Mouse (Mus musculus): Measurements from ENCODE around the gene Prkar1a. TPM values are rescaled to one million over a fixed set of nuclear protein-coding genes. Genes with fewer than 3 reads are reported as not detected.
A peak's percentile ranks its signal among the peaks of the same experiment; 100 is the strongest.

Prkar1a gene
- polyA plus RNA-seq, 1 experiment, result 406 TPM

DNA sequence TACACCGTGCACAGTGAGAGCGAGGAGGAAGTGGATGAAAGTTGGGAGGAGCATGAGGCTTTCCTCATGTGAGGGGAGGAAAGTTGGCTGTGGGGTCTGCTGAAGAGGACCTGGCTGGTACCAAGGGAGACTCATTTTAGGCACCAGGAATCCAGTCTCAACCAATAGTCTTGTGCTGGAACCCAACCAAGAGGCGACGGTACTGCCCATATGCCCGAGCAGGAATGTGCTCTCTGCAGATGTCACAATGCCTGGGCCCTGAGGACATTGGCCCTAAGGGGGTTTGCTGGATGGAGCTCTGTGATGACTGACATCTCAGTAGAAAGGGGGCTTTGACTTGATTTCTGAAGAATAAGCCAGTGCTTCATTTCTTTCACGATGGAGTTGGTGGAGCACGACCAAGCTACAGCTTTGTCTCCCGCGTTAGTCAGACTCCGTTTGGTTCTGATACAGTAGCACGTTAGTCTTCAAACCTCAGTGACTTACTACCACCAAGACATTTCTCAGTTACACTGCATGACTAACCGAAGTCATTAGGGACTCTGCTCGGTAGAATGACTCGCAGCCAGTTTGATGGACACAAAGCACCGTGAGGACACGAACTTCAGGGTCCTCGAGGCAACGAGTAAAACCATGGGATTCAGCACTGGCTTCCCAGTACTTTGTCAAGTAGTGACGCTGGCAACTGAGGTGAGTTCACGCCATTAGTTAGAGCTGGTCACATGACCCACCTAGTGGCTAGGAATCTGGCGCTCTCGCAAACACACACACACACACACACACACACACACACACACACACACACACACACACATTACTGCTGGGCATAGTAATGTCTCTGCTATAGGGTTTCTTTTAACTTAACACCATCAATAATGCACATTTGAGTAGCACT is 55.4 kb downstream of the Prkar1a start:
- TF ChIP-seq USF1 (IDR thresholded peaks at IDR 0.05; ENCODE audit: low read depth) (peak; percentile 20), CEBPB (IDR thresholded peaks at IDR 0.05; ENCODE audit: insufficient read depth, poor library complexity, severe bottlenecking) (no peak)
- H3K27me3 ChIP-seq (ENCODE audit: control insufficient read depth, insufficient read depth, insufficient read length), result no peaks in the 10 kb centered on the region
- H3K4me3 ChIP-seq, result no peak overlapping the region
- H3K4me2 ChIP-seq (ENCODE audit: low read depth), result no peak overlapping the region
- H3K79me2 ChIP-seq (ENCODE audit: control insufficient read depth, insufficient read depth), result peaks cover 65% of the 10 kb centered on the region
- H3K36me3 ChIP-seq (ENCODE audit: control insufficient read depth, insufficient read depth), result peaks cover 15% of the 10 kb centered on the region
- no peak overlapping the region for H3ac ChIP-seq (ENCODE audit: control insufficient read depth, insufficient read length)

DNA sequence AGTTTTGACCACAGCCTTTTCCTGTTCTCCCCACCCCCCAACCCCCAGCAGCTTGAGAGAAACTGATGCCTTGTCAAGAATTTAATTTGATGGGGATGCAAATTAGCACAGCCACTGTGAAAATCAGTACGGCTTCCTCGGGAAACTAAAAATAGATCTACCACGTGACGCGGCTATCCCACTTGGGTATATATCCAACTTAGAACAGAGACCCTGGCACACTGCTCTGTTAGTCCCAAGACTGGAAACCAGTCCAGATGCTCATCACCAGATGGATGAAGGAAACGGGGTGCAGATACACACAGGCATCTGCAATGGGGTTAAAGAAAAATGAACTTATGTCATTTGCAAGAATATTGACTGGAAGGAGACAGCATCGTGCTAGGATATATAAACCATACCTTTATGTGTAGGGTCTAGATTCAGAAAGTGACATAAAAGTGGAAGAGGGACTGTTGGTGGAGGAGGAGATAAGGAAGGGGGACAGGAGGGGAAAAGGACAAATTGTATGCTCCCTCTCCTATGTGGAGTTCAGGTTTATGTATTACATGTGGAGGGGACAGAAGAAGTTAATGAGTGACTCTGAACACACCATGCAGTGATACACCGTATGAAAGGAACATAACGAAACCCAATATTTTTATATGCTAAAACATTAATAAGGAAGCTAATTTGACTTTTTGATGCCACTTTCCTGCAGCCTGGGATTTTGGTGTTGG is 56.3 kb downstream of the Prkar1a start:
- Histone ChIP-seq H3K36me3 (ENCODE audit: control insufficient read depth, insufficient read depth) (peaks cover 15% of the 10 kb centered on the region), H3ac (ENCODE audit: control insufficient read depth, insufficient read length) (no peak overlapping the region), H3K4me3 (no peak overlapping the region), H3K27me3 (ENCODE audit: control insufficient read depth, insufficient read depth, insufficient read length) (no peaks in the 10 kb centered on the region), H3K4me2 (ENCODE audit: low read depth) (no peak overlapping the region), H3K79me2 (ENCODE audit: control insufficient read depth, insufficient read depth) (peaks cover 65% of the 10 kb centered on the region)
- TF ChIP-seq REST (IDR thresholded peaks at IDR 0.05; ENCODE audit: insufficient read depth, insufficient read length) (no peak), E2F4 (IDR thresholded peaks at IDR 0.05; ENCODE audit: insufficient read depth) (no peak), MYOD1 (IDR thresholded peaks at IDR 0.05; ENCODE audit: control insufficient read depth in 1 of 3, insufficient read length in 2 of 3, low read depth in 2 of 3) (no peak)

DNA sequence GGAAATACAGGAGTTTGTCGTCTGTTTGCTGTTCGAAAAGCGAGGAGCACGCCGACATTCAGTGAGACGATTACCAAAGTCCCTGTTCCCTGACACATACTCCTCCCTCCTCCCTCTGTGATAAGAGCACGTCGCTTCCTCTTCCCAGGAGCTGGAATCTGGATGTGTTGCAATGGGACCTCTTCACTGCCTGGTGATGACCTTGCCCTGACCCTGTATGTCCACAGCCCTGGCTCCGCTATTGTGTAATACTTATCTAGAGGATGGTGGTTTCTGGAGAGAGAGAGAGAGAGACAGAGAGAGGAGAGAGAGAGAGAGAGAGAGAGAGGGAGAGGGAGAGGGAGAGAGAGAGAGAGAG is 56.8 kb downstream of the Prkar1a start:
- Histone ChIP-seq H3K36me3 (ENCODE audit: control insufficient read depth, insufficient read depth) (peaks cover 15% of the 10 kb centered on the region), H3K4me3 (no peak overlapping the region), H3K79me2 (ENCODE audit: control insufficient read depth, insufficient read depth) (peaks cover 62% of the 10 kb centered on the region), H3ac (ENCODE audit: control insufficient read depth, insufficient read length) (no peak overlapping the region), H3K27me3 (ENCODE audit: control insufficient read depth, insufficient read depth, insufficient read length) (no peaks in the 10 kb centered on the region), H3K4me2 (ENCODE audit: low read depth) (no peak overlapping the region)
- TF ChIP-seq USF1 (IDR thresholded peaks at IDR 0.05; ENCODE audit: low read depth), result no peak
- peak; percentile 60; the same call in 1 of the 2 replicates for TF ChIP-seq CEBPB (IDR thresholded peaks at IDR 0.05; ENCODE audit: insufficient read depth, poor library complexity, severe bottlenecking)
- TF ChIP-seq REST (IDR thresholded peaks at IDR 0.05; ENCODE audit: insufficient read depth, insufficient read length), result no peak

DNA sequence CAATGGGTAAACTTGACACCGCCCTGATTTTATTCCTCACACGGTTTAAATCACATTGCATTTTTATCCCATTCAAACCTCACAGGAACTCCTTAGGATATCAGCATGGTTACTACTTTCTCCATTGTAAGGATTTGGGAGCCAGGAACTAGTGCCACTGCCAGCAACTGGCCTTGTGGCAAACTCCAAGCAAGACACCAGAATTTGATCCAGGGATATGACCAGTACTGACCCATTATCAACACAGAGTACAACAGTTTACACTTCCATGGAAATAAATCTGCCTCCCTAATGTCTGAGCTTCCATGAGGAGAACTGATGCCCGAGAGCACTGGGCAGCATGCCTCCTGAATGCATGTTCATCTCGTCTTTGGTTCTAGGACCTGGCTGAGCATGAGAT is 57.4 kb downstream of the Prkar1a start:
- no peak for TF ChIP-seq MYOD1 (IDR thresholded peaks at IDR 0.05; ENCODE audit: control insufficient read depth in 1 of 3, insufficient read length in 2 of 3, low read depth in 2 of 3)
- no peak for TF ChIP-seq TCF3 (IDR thresholded peaks at IDR 0.05; ENCODE audit: insufficient read length, low read depth)
- no peak for TF ChIP-seq SRF (IDR thresholded peaks at IDR 0.05; ENCODE audit: control insufficient read depth, insufficient read length, low read depth)
- TF ChIP-seq POLR2AphosphoS2 (IDR thresholded peaks at IDR 0.05; ENCODE audit: insufficient read length, low read depth), result no peak
- TF ChIP-seq USF1 (IDR thresholded peaks at IDR 0.05; ENCODE audit: low read depth), result no peak
- no peak for TF ChIP-seq TCF12 (IDR thresholded peaks at IDR 0.05; ENCODE audit: insufficient read depth, poor library complexity, severe bottlenecking)
- TF ChIP-seq MAX (IDR thresholded peaks at IDR 0.05; ENCODE audit: low read depth), result no peak
- TF ChIP-seq MYOG (IDR thresholded peaks at IDR 0.05; ENCODE audit: control insufficient read depth in 1 of 3, insufficient read depth in 1 of 3, insufficient read length in 2 of 3, low read depth in 2 of 3), result no peak
- no peak for TF ChIP-seq POLR2A (IDR thresholded peaks at IDR 0.05; ENCODE audit: insufficient read length, low read depth)
- no peak for TF ChIP-seq CEBPB (IDR thresholded peaks at IDR 0.05; ENCODE audit: insufficient read depth, poor library complexity, severe bottlenecking)
- no peak for TF ChIP-seq REST (IDR thresholded peaks at IDR 0.05; ENCODE audit: insufficient read depth, insufficient read length)
- no peak for TF ChIP-seq E2F4 (IDR thresholded peaks at IDR 0.05; ENCODE audit: insufficient read depth)
- Histone ChIP-seq H3K4me3 (no peak overlapping the region), H3ac (ENCODE audit: control insufficient read depth, insufficient read length) (no peak overlapping the region), H3K4me2 (ENCODE audit: low read depth) (no peak overlapping the region), H3K36me3 (ENCODE audit: control insufficient read depth, insufficient read depth) (peaks cover 12% of the 10 kb centered on the region), H3K27me3 (ENCODE audit: control insufficient read depth, insufficient read depth, insufficient read length) (no peaks in the 10 kb centered on the region), H3K79me2 (ENCODE audit: control insufficient read depth, insufficient read depth) (peaks cover 63% of the 10 kb centered on the region)

DNA sequence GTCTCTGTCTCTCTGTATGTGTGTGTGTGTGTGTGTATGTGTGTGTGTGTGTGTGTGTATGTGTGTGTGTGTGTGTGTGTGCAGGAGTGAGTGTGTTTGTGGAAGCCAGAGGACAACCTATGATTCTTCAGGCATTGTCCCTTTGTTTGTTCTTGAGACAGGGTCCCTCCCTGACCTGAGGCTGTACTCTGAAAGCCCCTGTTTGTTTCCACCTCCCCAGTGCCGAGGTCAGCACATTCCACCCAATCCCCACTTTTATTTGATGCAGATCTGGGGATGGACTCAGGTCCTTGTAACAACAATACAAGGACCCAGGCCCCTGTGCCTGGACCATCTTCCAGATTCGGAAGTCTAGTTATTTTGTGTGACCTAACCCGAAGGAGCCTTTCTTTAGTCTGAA is 58.2 kb downstream of the Prkar1a start:
- peaks cover 8% of the 10 kb centered on the region for H3K36me3 ChIP-seq (ENCODE audit: control insufficient read depth, insufficient read depth)
- TF ChIP-seq USF1 (IDR thresholded peaks at IDR 0.05; ENCODE audit: low read depth) (no peak), MAX (IDR thresholded peaks at IDR 0.05; ENCODE audit: low read depth) (no peak), POLR2AphosphoS2 (IDR thresholded peaks at IDR 0.05; ENCODE audit: insufficient read length, low read depth) (no peak), MYOD1 (IDR thresholded peaks at IDR 0.05; ENCODE audit: control insufficient read depth in 1 of 3, insufficient read length in 2 of 3, low read depth in 2 of 3) (no peak), REST (IDR thresholded peaks at IDR 0.05; ENCODE audit: insufficient read depth, insufficient read length) (no peak), CEBPB (IDR thresholded peaks at IDR 0.05; ENCODE audit: insufficient read depth, poor library complexity, severe bottlenecking) (no peak), TCF12 (IDR thresholded peaks at IDR 0.05; ENCODE audit: insufficient read depth, poor library complexity, severe bottlenecking) (no peak), POLR2A (IDR thresholded peaks at IDR 0.05; ENCODE audit: insufficient read length, low read depth) (no peak), MYOG (IDR thresholded peaks at IDR 0.05; ENCODE audit: control insufficient read depth in 1 of 3, insufficient read depth in 1 of 3, insufficient read length in 2 of 3, low read depth in 2 of 3) (no peak), E2F4 (IDR thresholded peaks at IDR 0.05; ENCODE audit: insufficient read depth) (no peak), TCF3 (IDR thresholded peaks at IDR 0.05; ENCODE audit: insufficient read length, low read depth) (no peak)
- no peak overlapping the region for H3K4me2 ChIP-seq (ENCODE audit: low read depth)
- H3ac ChIP-seq (ENCODE audit: control insufficient read depth, insufficient read length), result no peak overlapping the region
- H3K4me3 ChIP-seq, result no peak overlapping the region
- H3K79me2 ChIP-seq (ENCODE audit: control insufficient read depth, insufficient read depth), result peaks cover 62% of the 10 kb centered on the region
- no peaks in the 10 kb centered on the region for H3K27me3 ChIP-seq (ENCODE audit: control insufficient read depth, insufficient read depth, insufficient read length)
